10 mouse cellular contexts compared by ENCODE assay signal in the genomic region with DNA sequence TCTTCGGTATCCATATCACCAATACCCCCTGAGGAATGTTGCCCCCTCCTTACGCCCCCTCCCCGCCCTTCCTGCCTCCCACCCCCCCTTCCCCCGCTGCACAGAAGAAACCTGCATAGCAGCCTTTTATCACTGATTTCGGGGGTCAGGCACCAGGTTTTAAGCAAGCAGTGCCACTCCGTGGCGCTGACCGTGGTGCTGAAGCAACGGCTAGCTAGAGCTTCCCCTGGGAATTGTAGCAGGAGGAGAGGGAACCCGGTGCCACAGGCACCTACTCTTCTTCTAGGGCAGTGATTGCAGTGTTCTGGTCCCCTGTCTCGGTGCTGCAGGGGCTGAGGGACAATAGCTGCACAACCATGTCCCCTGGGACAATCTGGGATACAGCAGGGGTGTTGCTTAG. TPM values are rescaled to one million over a fixed set of nuclear protein-coding genes. Genes with fewer than 3 reads are reported as not detected.
A peak's percentile ranks its signal among the peaks of the same experiment; 100 is the strongest.
DNase-seq lines count a peak whose midpoint lies in the region; ATAC-seq lines count a peak whose summit lies in the region.
"Had no signal": no experiment of that assay in that cellular context is flagged by ENCODE, and none has a peak within 500 bp of the region (broad histone marks: within the 10 kb centered on the region; RNA-seq: fewer than 3 reads in every experiment).

No protein-coding gene starts in this region.

- H3K27me3 ChIP-seq in kidney, embryonic 14.5 days (ENCODE audit: control insufficient read depth, insufficient read depth, low read length), result no peaks in the 10 kb centered on the region
- H3K27me3 ChIP-seq: limb, embryonic 12.5 days had no signal

- 2% methylated on average over 11 of the region's 11 CpGs for WGBS in kidney, embryonic 14.5 days

- no peaks in the 10 kb centered on the region for H3K9me3 ChIP-seq in kidney, embryonic 14.5 days (ENCODE audit: control insufficient read depth, low read length)
- H3K9me3 ChIP-seq: limb, embryonic 12.5 days had no signal

- no peak overlapping the region for H3K27ac ChIP-seq in kidney, embryonic 14.5 days (ENCODE audit: low read depth, low read length)
- H3K27ac ChIP-seq: limb, embryonic 12.5 days had no signal

- no peak overlapping the region for H3K4me2 ChIP-seq in kidney, embryonic 14.5 days (replicated peaks; ENCODE audit: low read depth, low read length)
- H3K4me2 ChIP-seq: limb, embryonic 12.5 days had no signal

- no peaks in the 10 kb centered on the region for H3K36me3 ChIP-seq in kidney, embryonic 14.5 days (ENCODE audit: control insufficient read depth, insufficient read depth, low read length)
- H3K36me3 ChIP-seq: limb, embryonic 12.5 days had no signal

- no peaks in the 10 kb centered on the region for H3K4me1 ChIP-seq in kidney, embryonic 14.5 days (ENCODE audit: control insufficient read depth, insufficient read depth, low read length)
- H3K4me1 ChIP-seq: limb, embryonic 12.5 days had no signal

- no peak for ATAC-seq in kidney, embryonic 14.5 days (ENCODE audit: low FRiP score, low TSS enrichment)
- 0 out of 2 replicates have a peak, but pooled peaks have one; percentile 39 for ATAC-seq in common myeloid progenitor, adult 5-6 weeks (replicated peaks; ENCODE audit: low read depth, poor library complexity, severe bottlenecking)
- no peak for ATAC-seq in megakaryocyte, adult 5-6 weeks (ENCODE audit: poor library complexity, severe bottlenecking)

- no peak overlapping the region for H3K9ac ChIP-seq in kidney, embryonic 14.5 days (ENCODE audit: low read depth, low read length)
- H3K9ac ChIP-seq: limb, embryonic 12.5 days had no signal

- no peak overlapping the region for H3K4me3 ChIP-seq in kidney, embryonic 14.5 days (ENCODE audit: low read length)
- H3K4me3 ChIP-seq: limb, embryonic 12.5 days had no signal

- peak; percentile 23 for DNase-seq in kidney, adult 18-20 months
- peak; percentile 80 for DNase-seq in NIH3T3 (ENCODE audit: low read depth)
- peak; percentile 89 to 91 for DNase-seq in kidney, postnatal 4 days
- DNase-seq in ovary, postnatal 10 days (ENCODE audit: low spot score), result peak; percentile 36
- no peak for DNase-seq in frontal cortex, postnatal 14 days (ENCODE audit: low spot score in 2 of 2)

RNA-seq across cellular contexts. Expression of a gene that starts 50.0 kb away (rescaled TPM):
- polyA plus RNA-seq in kidney, embryonic 14.5 days (2014; fragmentation: Nextera tagmentation; extraction: Ambion mirVana), result not detected in 2 replicates
- total RNA-seq in common myeloid progenitor, adult 5-6 weeks (2017), result not detected in 2 replicates
- not detected in 2 replicates for total RNA-seq in megakaryocyte, adult 5-6 weeks (2015)
- total RNA-seq in megakaryocyte, adult 5-6 weeks (2017), result not detected in 2 replicates
- polyA plus RNA-seq: limb, embryonic 12.5 days; small intestine, adult 2 months had no signal

Comparison
In these comparisons a context has a peak if more than half of its experiments do, and no peak if none do; other contexts are left out.
1. DNase-seq: peak in kidney, adult 18-20 months (single experiment), NIH3T3 (single experiment), kidney, postnatal 4 days (2 of 2) and ovary, postnatal 10 days (single experiment); none in frontal cortex, postnatal 14 days (0 of 2).